Mouse (Mus musculus): ENCODE results near the gene Chd6.

DNA sequence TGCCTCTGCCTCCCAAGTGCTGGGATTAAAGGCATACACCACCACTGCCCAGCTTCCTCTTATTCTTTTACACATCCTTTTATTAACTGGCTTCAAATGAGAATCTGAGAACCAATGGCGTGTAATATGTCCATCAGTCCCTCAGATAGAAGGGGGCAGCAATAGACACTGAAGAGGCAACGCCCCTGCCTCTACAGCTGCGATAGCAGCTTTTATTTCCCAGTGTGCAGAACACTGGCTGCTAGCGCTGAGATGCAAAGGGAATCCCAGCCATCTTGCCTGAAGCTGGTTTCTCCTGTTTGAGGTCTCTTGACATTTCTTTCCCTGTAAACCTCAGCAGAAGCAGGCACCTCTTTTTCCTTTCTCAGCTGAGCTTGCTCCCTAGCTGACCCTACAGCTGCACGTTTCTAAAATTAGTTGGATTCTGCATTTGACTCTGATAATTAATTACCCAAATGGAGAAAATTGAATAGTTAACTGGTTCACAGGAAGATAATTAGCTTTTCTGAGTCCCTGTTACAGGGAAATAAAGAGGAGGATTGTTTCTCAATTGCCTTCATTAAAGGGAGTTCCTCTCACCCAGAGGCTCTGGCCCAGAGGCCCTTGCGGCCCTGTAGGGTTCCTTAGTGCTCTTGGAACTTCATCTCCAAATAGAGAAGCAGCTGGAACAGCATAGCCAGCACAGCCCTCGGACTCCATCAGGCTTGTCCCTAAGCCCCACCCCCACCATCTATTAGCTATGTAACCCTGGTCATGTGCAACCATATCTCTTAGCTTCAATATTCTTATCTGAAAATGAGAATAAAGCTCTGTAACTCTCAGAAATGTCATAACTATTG, 41.3 kb upstream of the Chd6 start:
- TF ChIP-seq POLR2AphosphoS2 (IDR thresholded peaks at IDR 0.05; ENCODE audit: insufficient read length, low read depth) (no peak), TCF12 (IDR thresholded peaks at IDR 0.05; ENCODE audit: insufficient read depth, poor library complexity, severe bottlenecking) (no peak), POLR2A (IDR thresholded peaks at IDR 0.05; ENCODE audit: insufficient read length, low read depth) (no peak), MAX (IDR thresholded peaks at IDR 0.05; ENCODE audit: low read depth) (no peak), USF1 (IDR thresholded peaks at IDR 0.05; ENCODE audit: low read depth) (no peak), E2F4 (IDR thresholded peaks at IDR 0.05; ENCODE audit: insufficient read depth) (no peak), REST (IDR thresholded peaks at IDR 0.05; ENCODE audit: insufficient read depth, insufficient read length) (no peak)
